Mouse (Mus musculus) heart, postnatal 0 days (tissue): ENCODE results near the gene Gpr182. TPM values are rescaled to one million over a fixed set of nuclear protein-coding genes. Genes with fewer than 3 reads are reported as not detected.

Source experiments
- ATAC-seq: fragments of 200-750 bp; cut with Nextera tagmentation; 2 replicates; pipeline ENCODE4 v1.8.0; 2017; ENCODE audit warnings: low read depth, moderate number of reproducible peaks, moderate library complexity; ENCODE audit not compliant: insufficient read depth
- DNase-seq: peaks from one replicate; pipeline ENCODE4 v3.0.0-alpha.2; 2016; ENCODE audit warnings: low spot score
- H3K27ac ChIP-seq: fragments of 300-500 bp; sonication (generic); 2 replicates; pipeline ENCODE4 v1.5.1; 2014; ENCODE audit warnings: low read depth, mild to moderate bottlenecking
- H3K27me3 ChIP-seq: fragments of 300-500 bp; sonication (generic); 2 replicates; pipeline ENCODE4 v1.6.1; 2014; ENCODE audit warnings: low read length, mixed read lengths; ENCODE audit not compliant: control insufficient read depth, insufficient read depth
- H3K36me3 ChIP-seq: fragments of 300-500 bp; sonication (generic); replicated peaks from 2 replicates; pipeline ENCODE4 v1.6.1; 2014; ENCODE audit warnings: low read length, mixed read lengths; ENCODE audit not compliant: control insufficient read depth, insufficient read depth
- H3K4me1 ChIP-seq: fragments of 300-500 bp; sonication (generic); 2 replicates; pipeline ENCODE4 v1.6.1; 2014; ENCODE audit warnings: antibody characterized with exemption; ENCODE audit not compliant: control insufficient read depth, insufficient read depth
- H3K4me2 ChIP-seq: fragments of 300-500 bp; sonication (generic); 2 replicates; pipeline ENCODE4 v1.6.1; 2014; ENCODE audit warnings: low read depth, mild to moderate bottlenecking, low read length, moderate library complexity
- H3K4me3 ChIP-seq: fragments of 300-500 bp; sonication (generic); 2 replicates; pipeline ENCODE4 v1.5.1; 2014; ENCODE audit warnings: low read depth, low read length
- H3K9ac ChIP-seq: fragments of 300-500 bp; sonication (generic); replicated peaks from 2 replicates; pipeline ENCODE4 v1.6.1; 2014; ENCODE audit warnings: low read depth, low read length, mixed read lengths
- H3K9me3 ChIP-seq: fragments of 300-500 bp; sonication (generic); replicated peaks from 2 replicates; pipeline ENCODE4 v1.6.1; 2016; ENCODE audit warnings: low read length; ENCODE audit not compliant: control insufficient read depth
- CTCF ChIP-seq: IDR thresholded peaks from 2 replicates; pipeline ENCODE4 v1.5.1; 2016; ENCODE audit warnings: antibody characterized with exemption, control low read depth, low read depth
- EP300 ChIP-seq: IDR thresholded peaks from 2 replicates; pipeline ENCODE4 v1.6.1; 2016; ENCODE audit warnings: antibody characterized with exemption, low read depth
- WGBS: fragments of 180-500 bp; shearing (Covaris S2); extraction: QIAGEN DNeasy Blood & Tissue Kit; methylation state at CpG from one replicate; pipeline ENCODE4 v1.1.7; 2014; 5-methylcytosine and 5-hydroxymethylcytosine counted together
- polyA plus RNA-seq: library from polyadenylated mRNA; unstranded; fragments of >200 nt; fragmentation: Nextera tagmentation; extraction: Ambion mirVana; gene quantifications from 2 replicates; pipeline ENCODE4 v1.2.1, GENCODE M21; 2015
- total RNA-seq: library from RNA; depleted of rRNA; stranded (reverse); fragments of >200 nt; gene quantifications from 2 replicates; pipeline ENCODE4 v1.2.3, GENCODE M21; 2014; ENCODE audit warnings: low replicate concordance

Gene Gpr182
- total and polyA plus RNA-seq, 2 experiments from 2014 or later: 9.9 to 13.6 TPM

- Histone ChIP-seq H3K36me3 (no peaks in the 10 kb centered on the region), H3K9me3 (no peaks in the 10 kb centered on the region), H3K4me2 (no peak overlapping the region), H3K27me3 (0 out of 2 replicates have a peak, but pooled peaks cover 13% of the 10 kb centered on the region), H3K9ac (no peak overlapping the region), H3K4me3 (no peak overlapping the region), H3K27ac (no peak overlapping the region), H3K4me1 (no peaks in the 10 kb centered on the region)
- TF ChIP-seq CTCF (no peak), EP300 (no peak)
- WGBS: 50% methylated on average over 11 of the region's 11 CpGs
- no peak for DNase-seq
- ATAC-seq: no peak
Measured at GRCm38 (mm10) chr10:127730285-127730932, 21.1 kb downstream of the Gpr182 start.

- ATAC-seq: no peak
- no peak for TF ChIP-seq EP300
- no peak for TF ChIP-seq CTCF
Measured at GRCm38 (mm10) chr10:127728437-127728836, 23.1 kb downstream of the Gpr182 start.

DNA sequence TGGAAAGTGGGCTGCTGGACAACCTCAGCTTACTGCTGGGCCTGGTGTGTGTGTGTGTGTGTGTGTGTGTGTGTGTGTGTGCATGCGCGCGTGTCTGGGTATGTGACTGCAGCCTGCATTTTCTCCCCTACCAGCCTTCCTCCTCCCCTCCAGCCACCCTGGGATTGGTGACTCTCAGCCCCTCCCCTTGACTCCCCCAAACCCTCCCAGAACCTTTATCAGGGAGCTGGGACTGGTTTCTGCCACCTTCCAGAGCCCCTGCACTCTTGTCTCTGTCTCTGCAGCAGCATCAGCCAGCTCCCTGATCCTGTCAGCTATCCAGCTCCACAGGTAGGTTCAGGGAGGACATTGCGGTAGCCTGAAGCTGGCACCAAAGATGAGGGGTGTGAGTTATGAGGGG, 26.4 kb downstream of the Gpr182 start:
- H3K36me3 ChIP-seq: no peaks in the 10 kb centered on the region
- peaks cover 39% of the 10 kb centered on the region for H3K27me3 ChIP-seq
- TF ChIP-seq EP300 (no peak), CTCF (no peak)
- no peak overlapping the region for H3K4me2 ChIP-seq
- H3K9me3 ChIP-seq: no peaks in the 10 kb centered on the region
- no peak overlapping the region for H3K4me3 ChIP-seq
- H3K4me1 ChIP-seq: no peaks in the 10 kb centered on the region
- WGBS: 52% methylated on average over 4 of the region's 4 CpGs
- no peak overlapping the region for H3K9ac ChIP-seq
- ATAC-seq: no peak
- no peak for DNase-seq
- no peak overlapping the region for H3K27ac ChIP-seq

More at GRCm38 (mm10) chr10:127728437-127728836, 23.1 kb downstream of the Gpr182 start:
- 76% methylated on average over 8 of the region's 8 CpGs for WGBS
- no peak overlapping the region for H3K27ac ChIP-seq
- H3K27me3 ChIP-seq: 0 out of 2 replicates have a peak, but pooled peaks cover 13% of the 10 kb centered on the region
- no peak overlapping the region for H3K4me3 ChIP-seq
- no peaks in the 10 kb centered on the region for H3K9me3 ChIP-seq
- no peak overlapping the region for H3K4me2 ChIP-seq
- no peaks in the 10 kb centered on the region for H3K36me3 ChIP-seq
- no peak overlapping the region for H3K9ac ChIP-seq
- DNase-seq: no peak
- no peaks in the 10 kb centered on the region for H3K4me1 ChIP-seq

GRCm38 (mm10) chr10:127724178-127724577, 27.4 kb downstream of the Gpr182 start, which contains the start of gene Tac2:
Gene Tac2, plus strand, starts transcription at chr10:127724478.
- no peak for DNase-seq
- Histone ChIP-seq H3K36me3 (no peaks in the 10 kb centered on the region), H3K4me3 (no peak within 1 kb of the TSS), H3K27me3 (peaks cover 39% of the 10 kb centered on the region), H3K9me3 (no peaks in the 10 kb centered on the region), H3K4me1 (no peaks in the 10 kb centered on the region), H3K4me2 (no peak within 1 kb of the TSS), H3K9ac (no peak within 1 kb of the TSS), H3K27ac (no peak within 1 kb of the TSS)
- no peak for ATAC-seq
- TF ChIP-seq EP300: no peak
- no peak for TF ChIP-seq CTCF
- WGBS: 75% methylated on average over 3 of the region's 3 CpGs

GRCm38 (mm10) chr10:127721671-127722418, 29.7 kb downstream of the Gpr182 start:
- TF ChIP-seq CTCF: no peak
- no peak for TF ChIP-seq EP300
- H3K27me3 ChIP-seq: peaks cover 32% of the 10 kb centered on the region
- 13% methylated on average over 20 of the region's 20 CpGs for WGBS
- peak overlapping the region; percentile 25 for H3K4me2 ChIP-seq
- H3K4me3 ChIP-seq: no peak overlapping the region
- H3K4me1 ChIP-seq: no peaks in the 10 kb centered on the region
- no peaks in the 10 kb centered on the region for H3K36me3 ChIP-seq
- H3K9ac ChIP-seq: no peak overlapping the region
- no peaks in the 10 kb centered on the region for H3K9me3 ChIP-seq
- H3K27ac ChIP-seq: no peak overlapping the region; the same call in 1 of the 2 replicates
- DNase-seq: no peak
- ATAC-seq: no peak
